Mouse (Mus musculus): ENCODE measurements at regions not wholly inside any gene's neighbourhood (a gene's known extent, or its start where the extent isn't known, plus 50 kb on each side); places are given as distances from the start of the nearest gene placed in this dataset.

- no peak for DNase-seq (ENCODE audit: low spot score)
These were observed 106.7 kb downstream of the Cpeb2 start for GRCm38 (mm10) chr5:43339671-43340070.

GRCm38 (mm10) chr5:43341475-43341874 is 108.5 kb downstream of the Cpeb2 start:
- DNase-seq (ENCODE audit: low spot score) = no peak

- DNase-seq (ENCODE audit: low spot score) = no peak
These were observed 111.5 kb downstream of the Cpeb2 start for GRCm38 (mm10) chr5:43344441-43344840.

- DNase-seq (ENCODE audit: low spot score) = peak; percentile 14
These were observed 118.0 kb downstream of the Cpeb2 start for GRCm38 (mm10) chr5:43350987-43351386.

GRCm38 (mm10) chr5:43353021-43353990 is 120.3 kb downstream of the Cpeb2 start:
- DNase-seq (ENCODE audit: low spot score) = no peak

GRCm38 (mm10) chr5:43354351-43354942 is 121.5 kb downstream of the Cpeb2 start:
- DNase-seq (ENCODE audit: low spot score) = peak; percentile 13

GRCm38 (mm10) chr5:43355026-43355580 is 122.1 kb downstream of the Cpeb2 start:
- DNase-seq (ENCODE audit: low spot score) = peak; percentile 91

GRCm38 (mm10) chr5:43355832-43356231 is 122.9 kb downstream of the Cpeb2 start:
- DNase-seq (ENCODE audit: low spot score) = peak; percentile 15

- DNase-seq (ENCODE audit: low spot score) = no peak
These were observed 124.2 kb downstream of the Cpeb2 start for GRCm38 (mm10) chr5:43357100-43357680.

- DNase-seq (ENCODE audit: low spot score) = no peak
These were observed 124.9 kb downstream of the Cpeb2 start for GRCm38 (mm10) chr5:43357901-43358300.

- DNase-seq (ENCODE audit: low spot score) = no peak
These were observed 126.2 kb downstream of the Cpeb2 start for GRCm38 (mm10) chr5:43358928-43359765.

- DNase-seq (ENCODE audit: low spot score) = no peak
These were observed 127.3 kb downstream of the Cpeb2 start for GRCm38 (mm10) chr5:43360298-43360697.

- DNase-seq (ENCODE audit: low spot score) = no peak
These were observed 128.1 kb downstream of the Cpeb2 start for GRCm38 (mm10) chr5:43361026-43361425.

GRCm38 (mm10) chr5:43372385-43372784 is 139.4 kb downstream of the Cpeb2 start:
- no peak for DNase-seq (ENCODE audit: low spot score)

GRCm38 (mm10) chr5:43384689-43385375 is 130.5 kb upstream of the C1qtnf7 start:
- DNase-seq (ENCODE audit: low spot score) = peak; percentile 22

- no peak for DNase-seq (ENCODE audit: low spot score)
These were observed 124.3 kb upstream of the C1qtnf7 start for GRCm38 (mm10) chr5:43390997-43391396.

GRCm38 (mm10) chr5:43391412-43392029 is 123.8 kb upstream of the C1qtnf7 start:
- DNase-seq (ENCODE audit: low spot score) = peak; percentile 19

GRCm38 (mm10) chr5:43392908-43393545 is 122.3 kb upstream of the C1qtnf7 start:
- DNase-seq (ENCODE audit: low spot score) = no peak

GRCm38 (mm10) chr5:43417259-43417658 is 98.1 kb upstream of the C1qtnf7 start:
- no peak for DNase-seq (ENCODE audit: low spot score)
